Mouse (Mus musculus) kidney, embryonic 14.5 days (tissue): ENCODE measurements around the gene Sirt3. TPM values are rescaled to one million over a fixed set of nuclear protein-coding genes. Genes with fewer than 3 reads are reported as not detected.
A peak's percentile ranks its signal among the peaks of the same experiment; 100 is the strongest.

Source experiments
- ATAC-seq: fragments of 200-750 bp; cut with Nextera tagmentation; 2 replicates; pipeline ENCODE4 v1.8.0; 2017; ENCODE audit warnings: moderate number of reproducible peaks, mild to moderate bottlenecking, moderate TSS enrichment, moderate library complexity; ENCODE audit not compliant: low FRiP score, low TSS enrichment
- H3K27ac ChIP-seq: fragments of 300-500 bp; sonication (generic); 2 replicates; pipeline ENCODE4 v1.5.1; 2014; ENCODE audit warnings: low read depth, mild to moderate bottlenecking, low read length, moderate library complexity, mixed read lengths
- H3K27me3 ChIP-seq: fragments of 300-500 bp; sonication (generic); 2 replicates; pipeline ENCODE4 v1.6.1; 2014; ENCODE audit warnings: mild to moderate bottlenecking, low read length; ENCODE audit not compliant: control insufficient read depth, insufficient read depth
- H3K36me3 ChIP-seq: fragments of 300-500 bp; sonication (generic); 2 replicates; pipeline ENCODE4 v1.6.1; 2014; ENCODE audit warnings: low read length, mixed read lengths; ENCODE audit not compliant: control insufficient read depth, insufficient read depth
- H3K4me1 ChIP-seq: fragments of 300-500 bp; sonication (generic); 2 replicates; pipeline ENCODE4 v1.6.1; 2014; ENCODE audit warnings: low read length, mixed read lengths; ENCODE audit not compliant: control insufficient read depth, insufficient read depth
- H3K4me2 ChIP-seq: fragments of 300-500 bp; sonication (generic); replicated peaks from 2 replicates; pipeline ENCODE4 v1.6.1; 2014; ENCODE audit warnings: low read depth, mild to moderate bottlenecking, low read length
- H3K4me3 ChIP-seq: fragments of 300-500 bp; sonication (generic); 2 replicates; pipeline ENCODE4 v1.5.1; 2014; ENCODE audit warnings: mild to moderate bottlenecking, low read length
- H3K9ac ChIP-seq: fragments of 300-500 bp; sonication (generic); 2 replicates; pipeline ENCODE4 v1.6.1; 2014; ENCODE audit warnings: low read depth, mild to moderate bottlenecking, low read length, moderate library complexity
- H3K9me3 ChIP-seq: fragments of 300-500 bp; sonication (generic); 2 replicates; pipeline ENCODE4 v1.6.1; 2016; ENCODE audit warnings: low read length; ENCODE audit not compliant: control insufficient read depth
- WGBS: fragments of 180-500 bp; shearing (Covaris S2); extraction: QIAGEN DNeasy Blood & Tissue Kit; methylation state at CpG from one replicate; pipeline ENCODE4 v1.1.7; 2014; 5-methylcytosine and 5-hydroxymethylcytosine counted together
- polyA plus RNA-seq: library from polyadenylated mRNA; unstranded; fragments of >200 nt; fragmentation: Nextera tagmentation; extraction: Ambion mirVana; gene quantifications from 2 replicates; pipeline ENCODE4 v1.2.1, GENCODE M21; 2014

The Sirt3 gene
- polyA plus RNA-seq, 1 experiment from 2014 or later = 26.2 TPM

GRCm38 (mm10) chr7:140880419-140880818, 1.7 kb downstream of the Sirt3 start:
- Histone ChIP-seq H3K4me1 (no peaks in the 10 kb centered on the region; the same call in 1 of the 2 replicates), H3K4me3 (no peak overlapping the region), H3K9ac (no peak overlapping the region), H3K27ac (no peak overlapping the region), H3K36me3 (peaks cover 16% of the 10 kb centered on the region; the same call in 1 of the 2 replicates), H3K9me3 (no peaks in the 10 kb centered on the region), H3K27me3 (no peaks in the 10 kb centered on the region), H3K4me2 (no peak overlapping the region)
- no peak for ATAC-seq
- WGBS = 71% methylated on average over 3 of the region's 3 CpGs

DNA sequence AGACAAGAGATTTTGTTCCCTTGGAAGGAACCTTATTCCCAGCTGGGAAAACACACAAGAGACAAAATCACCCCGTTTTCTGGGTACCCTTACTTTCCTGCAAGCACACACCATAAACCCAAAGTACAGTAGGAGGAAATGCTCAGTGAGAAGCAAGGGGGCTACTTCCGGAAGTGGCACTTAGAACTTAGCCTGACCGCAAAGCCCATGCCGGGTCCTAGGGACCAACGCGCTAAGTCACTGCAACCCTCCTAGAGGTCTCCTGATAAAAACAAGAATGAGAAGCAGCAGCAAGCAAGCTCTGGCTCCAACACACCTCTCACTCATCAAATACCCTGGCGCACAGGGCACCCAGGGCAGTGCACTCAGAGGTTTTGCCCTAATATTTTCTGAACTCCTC, 2.8 kb downstream of the Sirt3 start:
- 94% methylated on average over 7 of the region's 7 CpGs for WGBS
- no peak for ATAC-seq
- H3K4me3 ChIP-seq = no peak overlapping the region

GRCm38 (mm10) chr7:140877364-140877763, 4.7 kb downstream of the Sirt3 start:
- H3K27me3 ChIP-seq = no peaks in the 10 kb centered on the region
- no peak for ATAC-seq
- peaks cover 12% of the 10 kb centered on the region; the same call in 1 of the 2 replicates for H3K36me3 ChIP-seq
- WGBS = 86% methylated on average over 6 of the region's 6 CpGs
- H3K4me3 ChIP-seq = no peak overlapping the region
- no peaks in the 10 kb centered on the region; the same call in 1 of the 2 replicates for H3K4me1 ChIP-seq
- H3K27ac ChIP-seq = no peak overlapping the region
- no peaks in the 10 kb centered on the region for H3K9me3 ChIP-seq
- no peak overlapping the region for H3K9ac ChIP-seq
- H3K4me2 ChIP-seq = no peak overlapping the region

More for the DNA sequence above, 2.8 kb downstream of the Sirt3 start:
- Histone ChIP-seq H3K4me2 (no peak overlapping the region), H3K36me3 (peaks cover 18% of the 10 kb centered on the region; the same call in 1 of the 2 replicates), H3K9me3 (no peaks in the 10 kb centered on the region), H3K27me3 (no peaks in the 10 kb centered on the region), H3K27ac (no peak overlapping the region), H3K4me1 (no peaks in the 10 kb centered on the region; the same call in 1 of the 2 replicates), H3K9ac (no peak overlapping the region)

DNA sequence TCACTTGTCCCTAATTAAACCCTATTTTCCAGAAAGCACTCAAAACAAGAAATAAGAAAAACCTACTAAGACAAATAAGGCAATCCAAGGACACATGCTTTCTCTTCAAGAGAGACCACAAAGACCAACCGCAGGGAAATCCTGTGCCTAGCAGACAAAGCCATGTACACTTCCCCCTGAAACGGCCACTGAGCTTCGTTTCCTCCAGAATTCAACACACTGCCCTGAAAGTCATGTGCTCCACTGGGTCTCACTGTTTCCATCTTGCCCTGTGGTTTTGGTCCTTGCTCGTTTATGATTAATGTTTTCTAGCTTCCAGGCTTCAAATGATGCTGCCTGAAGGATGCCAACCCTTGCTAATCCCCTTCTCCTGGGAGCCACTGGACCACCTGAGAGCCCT, 7.9 kb downstream of the Sirt3 start:
- no peak overlapping the region for H3K4me3 ChIP-seq
- 90% methylated on average over 4 of the region's 4 CpGs for WGBS
- H3K9ac ChIP-seq = no peak overlapping the region
- no peaks in the 10 kb centered on the region for H3K4me1 ChIP-seq
- no peaks in the 10 kb centered on the region for H3K27me3 ChIP-seq
- H3K36me3 ChIP-seq = peaks cover 15% of the 10 kb centered on the region; the same call in 1 of the 2 replicates
- no peaks in the 10 kb centered on the region for H3K9me3 ChIP-seq
- ATAC-seq = no peak
- no peak overlapping the region for H3K27ac ChIP-seq
- H3K4me2 ChIP-seq = no peak overlapping the region

DNA sequence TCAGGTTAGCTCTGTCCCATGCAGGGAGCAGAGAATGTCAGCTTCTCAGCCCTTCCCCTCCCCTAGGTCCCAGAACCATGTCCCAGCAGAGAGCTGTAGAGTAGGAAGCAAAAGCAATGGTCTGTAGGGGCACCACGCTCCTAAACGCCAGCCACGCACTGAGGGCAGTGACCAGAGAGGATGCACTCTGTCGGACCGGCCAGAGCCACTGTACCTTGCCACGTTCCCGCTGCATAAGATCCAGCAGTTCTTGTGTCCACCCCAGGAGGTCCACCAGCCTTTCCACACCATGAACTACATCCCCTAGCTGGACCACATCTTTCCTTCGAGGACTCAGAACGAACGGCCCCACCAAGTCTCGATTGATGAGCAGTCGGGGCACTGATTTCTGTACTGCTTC, 17.3 kb downstream of the Sirt3 start:
- no peak overlapping the region for H3K4me3 ChIP-seq
- no peak overlapping the region for H3K4me2 ChIP-seq
- no peak overlapping the region for H3K27ac ChIP-seq
- no peak for ATAC-seq
- no peak overlapping the region for H3K9ac ChIP-seq
- 89% methylated on average over 12 of the region's 12 CpGs for WGBS
- no peaks in the 10 kb centered on the region for H3K9me3 ChIP-seq
- H3K36me3 ChIP-seq = peaks cover 45% of the 10 kb centered on the region
- no peaks in the 10 kb centered on the region for H3K27me3 ChIP-seq
- no peaks in the 10 kb centered on the region for H3K4me1 ChIP-seq

DNA sequence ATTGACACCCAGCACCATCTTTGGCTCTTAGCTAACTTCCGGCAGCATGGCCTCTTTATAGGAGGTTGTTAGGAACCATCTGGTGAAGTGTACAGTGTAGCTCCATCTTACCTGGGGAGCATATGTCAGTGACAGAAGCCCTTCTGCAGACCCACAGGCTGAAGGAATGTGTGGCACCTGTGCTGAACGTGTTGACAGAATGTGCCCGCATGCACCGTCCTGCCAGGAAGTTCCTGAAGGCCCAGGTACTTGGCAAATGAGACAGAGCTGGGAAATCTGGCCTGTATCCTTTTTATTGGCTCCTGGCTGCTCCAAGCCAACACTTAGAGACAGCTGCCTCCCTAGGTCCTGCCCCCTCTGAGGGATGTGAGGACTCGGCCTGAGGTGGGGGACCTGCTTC, 21.4 kb downstream of the Sirt3 start:
- H3K9me3 ChIP-seq = no peaks in the 10 kb centered on the region
- no peak for ATAC-seq
- peaks cover 8% of the 10 kb centered on the region for H3K4me1 ChIP-seq
- no peak overlapping the region for H3K4me3 ChIP-seq
- H3K27ac ChIP-seq = no peak overlapping the region
- H3K36me3 ChIP-seq = peaks cover 49% of the 10 kb centered on the region
- no peak overlapping the region for H3K4me2 ChIP-seq
- H3K27me3 ChIP-seq = no peaks in the 10 kb centered on the region
- 86% methylated on average over 5 of the region's 5 CpGs for WGBS
- no peak overlapping the region for H3K9ac ChIP-seq

GRCm38 (mm10) chr7:140859997-140860396, 22.1 kb downstream of the Sirt3 start:
- no peak for ATAC-seq
- no peak overlapping the region for H3K9ac ChIP-seq

GRCm38 (mm10) chr7:140858746-140859145, 23.4 kb downstream of the Sirt3 start:
- peaks cover 15% of the 10 kb centered on the region for H3K4me1 ChIP-seq
- peaks cover 55% of the 10 kb centered on the region for H3K36me3 ChIP-seq
- 92% methylated on average over 8 of the region's 8 CpGs for WGBS
- H3K27me3 ChIP-seq = no peaks in the 10 kb centered on the region
- H3K9me3 ChIP-seq = no peaks in the 10 kb centered on the region
- H3K27ac ChIP-seq = no peak overlapping the region
- no peak overlapping the region for H3K4me2 ChIP-seq
- H3K9ac ChIP-seq = peak overlapping the region; percentile 34; the same call in 1 of the 2 replicates
- no peak overlapping the region for H3K4me3 ChIP-seq
- ATAC-seq = no peak

More at GRCm38 (mm10) chr7:140859997-140860396, 22.1 kb downstream of the Sirt3 start:
- Histone ChIP-seq H3K4me3 (no peak overlapping the region), H3K36me3 (peaks cover 49% of the 10 kb centered on the region), H3K4me1 (peaks cover 13% of the 10 kb centered on the region), H3K9me3 (no peaks in the 10 kb centered on the region), H3K27me3 (no peaks in the 10 kb centered on the region), H3K4me2 (no peak overlapping the region), H3K27ac (no peak overlapping the region)
- WGBS = 77% methylated on average over 6 of the region's 6 CpGs

GRCm38 (mm10) chr7:140857550-140858505, 24.3 kb downstream of the Sirt3 start, which contains the start of gene Bet1l:
Bet1l (minus strand) TSS chr7:140857577.
- H3K4me2 ChIP-seq = peak within 1 kb of the TSS; percentile 88
- peaks cover 15% of the 10 kb centered on the region for H3K4me1 ChIP-seq
- peak within 1 kb of the TSS; percentile 52 for H3K4me3 ChIP-seq
- H3K36me3 ChIP-seq = peaks cover 55% of the 10 kb centered on the region
- 36% methylated on average over 40 of the region's 40 CpGs for WGBS
- ATAC-seq = peak; percentile 32
- H3K9me3 ChIP-seq = no peaks in the 10 kb centered on the region
- H3K27ac ChIP-seq = peak within 1 kb of the TSS; percentile 75
- no peaks in the 10 kb centered on the region for H3K27me3 ChIP-seq
- peak within 1 kb of the TSS; percentile 92 for H3K9ac ChIP-seq
